Mouse (Mus musculus) urinary bladder, postnatal 4 days (tissue): ENCODE data around the gene Inafm2.
A peak's percentile ranks its signal among the peaks of the same experiment; 100 is the strongest.

Experiments used
- DNase-seq, 2 experiments: peaks; one replicate each; pipeline ENCODE4 v3.0.0; 2021 to 2022; ENCODE audit warnings: low spot score in 2 of 2

The Inafm2 gene

GRCm38 (mm10) chr2:118726873-118727272, 18.7 kb upstream of the Inafm2 start:
- DNase-seq: no peak

- DNase-seq: no peak
Measured at GRCm38 (mm10) chr2:118727911-118728310, 17.6 kb upstream of the Inafm2 start.

GRCm38 (mm10) chr2:118728337-118728736, 17.2 kb upstream of the Inafm2 start, which contains the start of gene Plcb2:
TSS of gene Plcb2 (minus strand) at chr2:118728438.
- DNase-seq: no peak

- no peak for DNase-seq
Measured at GRCm38 (mm10) chr2:118729194-118729593, 16.4 kb upstream of the Inafm2 start.

- DNase-seq: no peak
Measured at GRCm38 (mm10) chr2:118729816-118730621, 15.5 kb upstream of the Inafm2 start.

- DNase-seq: peak; percentile 63 to 75
Measured at GRCm38 (mm10) chr2:118730622-118730915, 15.0 kb upstream of the Inafm2 start.

GRCm38 (mm10) chr2:118731981-118732380, 13.6 kb upstream of the Inafm2 start:
- DNase-seq: no peak

GRCm38 (mm10) chr2:118733341-118733740, 12.2 kb upstream of the Inafm2 start:
- DNase-seq: no peak

GRCm38 (mm10) chr2:118740341-118740740, 5.2 kb upstream of the Inafm2 start:
- DNase-seq: no peak

GRCm38 (mm10) chr2:118741183-118741582, 4.4 kb upstream of the Inafm2 start:
- no peak for DNase-seq

- no peak for DNase-seq
Measured at GRCm38 (mm10) chr2:118743261-118743943, 2.2 kb upstream of the Inafm2 start.

GRCm38 (mm10) chr2:118744621-118745020, 937 bp upstream of the Inafm2 start:
- DNase-seq: no peak

- DNase-seq: no peak
Measured at GRCm38 (mm10) chr2:118745915-118746901, 650 bp downstream of the Inafm2 start.

- DNase-seq: no peak
Measured at GRCm38 (mm10) chr2:118747301-118747960, 1.9 kb downstream of the Inafm2 start.

- DNase-seq: peak in 1 of 2 experiments; percentile 19
Measured at GRCm38 (mm10) chr2:118749341-118749884, 3.9 kb downstream of the Inafm2 start.

GRCm38 (mm10) chr2:118750476-118750875, 4.9 kb downstream of the Inafm2 start:
- peak in 1 of 2 experiments; percentile 18 for DNase-seq

GRCm38 (mm10) chr2:118751896-118752791, 6.6 kb downstream of the Inafm2 start:
- DNase-seq: peak in 1 of 2 experiments; percentile 30

GRCm38 (mm10) chr2:118752792-118753108, 7.2 kb downstream of the Inafm2 start:
- DNase-seq: no peak

- no peak for DNase-seq
Measured at GRCm38 (mm10) chr2:118754143-118754542, 8.6 kb downstream of the Inafm2 start.

GRCm38 (mm10) chr2:118755407-118755806, 9.8 kb downstream of the Inafm2 start:
- DNase-seq: peak in 1 of 2 experiments; percentile 12
